Mouse (Mus musculus) gastrocnemius, postnatal 10 days (tissue): Measurements from ENCODE around the gene Gm11273. TPM values are rescaled to one million over a fixed set of nuclear protein-coding genes. Genes with fewer than 3 reads are reported as not detected.

Experiments used
- total RNA-seq, 2 experiments: library from RNA; stranded (reverse); gene quantifications; 2 replicates each; pipeline ENCODE4 v1.2.3; 2021

Gm11273 gene
- total RNA-seq, 2 experiments from 2014 or later, result 118 to 122 TPM

Other genes starting within 250 kb of the Gm11273 start
- not detected for gene Gpx5, start 208.7 kb downstream of the Gm11273 start, total RNA-seq
- not detected for gene Gpx6, start 189.3 kb downstream of the Gm11273 start, total RNA-seq
- not detected for gene Olfr1367, start 154.5 kb downstream of the Gm11273 start, total RNA-seq
- 1 to 10 TPM; 6.2 to 6.3 TPM for gene Zscan12, start 138.6 kb downstream of the Gm11273 start, total RNA-seq
- 10 to 100 TPM; 16.6 to 22.1 TPM for gene Zkscan3, start 98.7 kb downstream of the Gm11273 start, total RNA-seq
- gene Pgbd1, start 60.4 kb downstream of the Gm11273 start, total RNA-seq, result under 1 TPM; 0.16 to 0.50 TPM
- 10 to 100 TPM; 10.9 to 15.4 TPM for gene Zscan26, start 47.7 kb downstream of the Gm11273 start, total RNA-seq
- under 1 TPM; 0.38 to 0.52 TPM for gene Nkapl, start 32.9 kb downstream of the Gm11273 start, total RNA-seq
- gene Zkscan4, start 22.5 kb downstream of the Gm11273 start, total RNA-seq, result 1 to 10 TPM; 1.2 to 1.6 TPM
- gene Gm10065, start 22.0 kb downstream of the Gm11273 start, total RNA-seq, result not detected
- 10 to 100 TPM; 11.5 to 12.4 TPM for gene AK157302, start 6.2 kb downstream of the Gm11273 start, total RNA-seq
- 10 to 100 TPM in 1 of 2 experiments, 1 to 10 TPM in 1; 8.0 to 11.4 TPM for gene Zkscan8, start 29.7 kb upstream of the Gm11273 start, total RNA-seq
- not detected for gene Olfr1366, start 41.4 kb upstream of the Gm11273 start, total RNA-seq
- gene Olfr1535, start 58.5 kb upstream of the Gm11273 start, total RNA-seq, result not detected
- gene Olfr1364, start 80.3 kb upstream of the Gm11273 start, total RNA-seq, result not detected
- not detected for gene Olfr1362, start 112.6 kb upstream of the Gm11273 start, total RNA-seq
- not detected for gene Olfr11, start 141.1 kb upstream of the Gm11273 start, total RNA-seq
- gene Olfr1361, start 162.0 kb upstream of the Gm11273 start, total RNA-seq, result not detected
- gene Olfr1360, start 176.0 kb upstream of the Gm11273 start, total RNA-seq, result not detected
- not detected for gene Olfr1359, start 196.7 kb upstream of the Gm11273 start, total RNA-seq
- 100 to 1,000 TPM; 184 to 186 TPM for gene Hist1h2bl, start 214.7 kb upstream of the Gm11273 start, total RNA-seq
- gene Hist1h2ai, start 215.0 kb upstream of the Gm11273 start, total RNA-seq, result 100 to 1,000 TPM; 125 TPM
- 100 to 1,000 TPM; 240 to 265 TPM for gene Hist1h3h, start 216.2 kb upstream of the Gm11273 start, total RNA-seq
- 10 to 100 TPM; 50.7 to 68.7 TPM for gene Hist1h2bm, start 220.6 kb upstream of the Gm11273 start, total RNA-seq
- 10 to 100 TPM; 32.2 to 32.7 TPM for gene Hist1h4j, start 233.6 kb upstream of the Gm11273 start, total RNA-seq
- 100 to 1,000 TPM; 439 to 508 TPM for gene Hist1h4k, start 249.1 kb upstream of the Gm11273 start, total RNA-seq